Mouse (Mus musculus): ENCODE data around the gene Bhlhe23.

The Bhlhe23 gene

GRCm38 (mm10) chr2:180776793-180777192 is at the start of gene Bhlhe23:
TSS of gene Bhlhe23 (minus strand) at chr2:180776900.
- ATAC-seq (ENCODE audit: insufficient number of reproducible peaks, low FRiP score, low TSS enrichment), result no peak

- ATAC-seq (ENCODE audit: insufficient number of reproducible peaks, low FRiP score, low TSS enrichment), result peak; percentile 22; the same call in 1 of the 2 replicates
Measured at GRCm38 (mm10) chr2:180825147-180825941, 48.6 kb upstream of the Bhlhe23 start.

GRCm38 (mm10) chr2:180824724-180825123 is 48.0 kb upstream of the Bhlhe23 start:
- ATAC-seq (ENCODE audit: insufficient number of reproducible peaks, low FRiP score, low TSS enrichment), result peak; percentile 54

- ATAC-seq (ENCODE audit: insufficient number of reproducible peaks, low FRiP score, low TSS enrichment), result no peak
Measured at GRCm38 (mm10) chr2:180824061-180824460, 47.4 kb upstream of the Bhlhe23 start.

- 0 out of 2 replicates have a peak, but pooled peaks have one; percentile 34 for ATAC-seq (ENCODE audit: insufficient number of reproducible peaks, low FRiP score, low TSS enrichment)
Measured at GRCm38 (mm10) chr2:180822476-180822875, 45.8 kb upstream of the Bhlhe23 start.

- no peak for ATAC-seq (ENCODE audit: insufficient number of reproducible peaks, low FRiP score, low TSS enrichment)
Measured at GRCm38 (mm10) chr2:180819504-180819903, 42.8 kb upstream of the Bhlhe23 start.

GRCm38 (mm10) chr2:180816440-180817065 is 39.9 kb upstream of the Bhlhe23 start:
- ATAC-seq (ENCODE audit: insufficient number of reproducible peaks, low FRiP score, low TSS enrichment), result no peak

GRCm38 (mm10) chr2:180813982-180814568 is 37.4 kb upstream of the Bhlhe23 start:
- ATAC-seq (ENCODE audit: insufficient number of reproducible peaks, low FRiP score, low TSS enrichment), result peak; percentile 89

- ATAC-seq (ENCODE audit: insufficient number of reproducible peaks, low FRiP score, low TSS enrichment), result no peak
Measured at GRCm38 (mm10) chr2:180811002-180811401, 34.3 kb upstream of the Bhlhe23 start.

- no peak for ATAC-seq (ENCODE audit: insufficient number of reproducible peaks, low FRiP score, low TSS enrichment)
Measured at GRCm38 (mm10) chr2:180809510-180809909, 32.8 kb upstream of the Bhlhe23 start.

- ATAC-seq (ENCODE audit: insufficient number of reproducible peaks, low FRiP score, low TSS enrichment), result peak; percentile 70; the same call in 1 of the 2 replicates
Measured at GRCm38 (mm10) chr2:180805966-180806365, 29.3 kb upstream of the Bhlhe23 start.

GRCm38 (mm10) chr2:180796008-180796407 is 19.3 kb upstream of the Bhlhe23 start:
- ATAC-seq (ENCODE audit: insufficient number of reproducible peaks, low FRiP score, low TSS enrichment), result no peak

- no peak for ATAC-seq (ENCODE audit: insufficient number of reproducible peaks, low FRiP score, low TSS enrichment)
Measured at GRCm38 (mm10) chr2:180795597-180795996, 18.9 kb upstream of the Bhlhe23 start.

- ATAC-seq (ENCODE audit: insufficient number of reproducible peaks, low FRiP score, low TSS enrichment), result no peak
Measured at GRCm38 (mm10) chr2:180794422-180794821, 17.7 kb upstream of the Bhlhe23 start.

GRCm38 (mm10) chr2:180791674-180792073 is 15.0 kb upstream of the Bhlhe23 start:
- ATAC-seq (ENCODE audit: insufficient number of reproducible peaks, low FRiP score, low TSS enrichment), result no peak

GRCm38 (mm10) chr2:180788843-180789242 is 12.1 kb upstream of the Bhlhe23 start:
- ATAC-seq (ENCODE audit: insufficient number of reproducible peaks, low FRiP score, low TSS enrichment), result peak; percentile 57; the same call in 1 of the 2 replicates

GRCm38 (mm10) chr2:180788386-180788785 is 11.7 kb upstream of the Bhlhe23 start:
- ATAC-seq (ENCODE audit: insufficient number of reproducible peaks, low FRiP score, low TSS enrichment), result no peak

- no peak for ATAC-seq (ENCODE audit: insufficient number of reproducible peaks, low FRiP score, low TSS enrichment)
Measured at GRCm38 (mm10) chr2:180787566-180788232, 11.0 kb upstream of the Bhlhe23 start.

- ATAC-seq (ENCODE audit: insufficient number of reproducible peaks, low FRiP score, low TSS enrichment), result no peak
Measured at GRCm38 (mm10) chr2:180786732-180787131, 10.0 kb upstream of the Bhlhe23 start.

GRCm38 (mm10) chr2:180780282-180780681 is 3.6 kb upstream of the Bhlhe23 start:
- ATAC-seq (ENCODE audit: insufficient number of reproducible peaks, low FRiP score, low TSS enrichment), result no peak

All from cerebellum, adult (tissue).